Mouse (Mus musculus): ENCODE data around the gene Gsx1.

- TF ChIP-seq POLR2AphosphoS2 (IDR thresholded peaks at IDR 0.05; ENCODE audit: low read depth, low read length): no peak
- no peak for TF ChIP-seq POLR2A (IDR thresholded peaks at IDR 0.05; ENCODE audit: low read depth, low read length)
Measured at GRCm38 (mm10) chr5:147157441-147157840, 31.1 kb upstream of the Gsx1 start.
